In genomic region chr5:120690417-120690816, GRCm38 (mm10) we compare ENCODE assay signal across 1 mouse cellular context.
TF ChIP-seq lines count a peak whose summit lies in the region.

No protein-coding gene starts in this region.

TF ChIP-seq in CH12.LX, 34 proteins besides CTCF, POLR2A, EP300 and RAD21:
- no peak for TF ChIP-seq NELFE (IDR thresholded peaks at IDR 0.05; ENCODE audit: low read depth, low read length)
- peak; percentile 91 for TF ChIP-seq JUN (IDR thresholded peaks at IDR 0.05; ENCODE audit: insufficient read depth, low read depth, low read length)
- no peak for TF ChIP-seq E2F4 (IDR thresholded peaks at IDR 0.05; ENCODE audit: insufficient replicate concordance, low read depth, low read length)
- TF ChIP-seq ZKSCAN1 (IDR thresholded peaks at IDR 0.05; ENCODE audit: borderline replicate concordance, low read depth, low read length) = no peak
- peak; percentile 86 for TF ChIP-seq MAZ (IDR thresholded peaks at IDR 0.05; ENCODE audit: low read depth, low read length)
- TF ChIP-seq MAFK (IDR thresholded peaks at IDR 0.05; ENCODE audit: insufficient replicate concordance, low read length) = no peak
- TF ChIP-seq ETS1 (conservative IDR thresholded peaks at IDR 0.05; ENCODE audit: low read depth, low read length) = peak; percentile 97
- TF ChIP-seq SMC3 (IDR thresholded peaks at IDR 0.05; ENCODE audit: low read depth, low read length) = no peak
- no peak for TF ChIP-seq UBTF (IDR thresholded peaks at IDR 0.05; ENCODE audit: low read depth, low read length)
- TF ChIP-seq MEF2A (IDR thresholded peaks at IDR 0.05; ENCODE audit: borderline replicate concordance, low read depth, low read length) = peak; percentile 88
- TF ChIP-seq USF2 (conservative IDR thresholded peaks at IDR 0.05; ENCODE audit: low read depth, low read length) = no peak
- no peak for TF ChIP-seq PAX5 (IDR thresholded peaks at IDR 0.05; ENCODE audit: low read length)
- TF ChIP-seq MAX (IDR thresholded peaks at IDR 0.05; ENCODE audit: low read length) = no peak
- TF ChIP-seq RCOR1 (conservative IDR thresholded peaks at IDR 0.05; ENCODE audit: low read depth, low read length) = no peak
- no peak for TF ChIP-seq MYC (IDR thresholded peaks at IDR 0.05; ENCODE audit: low read depth, low read length)
- TF ChIP-seq SIN3A (IDR thresholded peaks at IDR 0.05; ENCODE audit: low read length) = peak; percentile 68; the same call in 1 of the 2 replicates
- TF ChIP-seq TCF12 (IDR thresholded peaks at IDR 0.05; ENCODE audit: low read depth, low read length) = peak; percentile 98
- no peak for TF ChIP-seq ZNF384 (IDR thresholded peaks at IDR 0.05; ENCODE audit: low read depth, low read length)
- peak; percentile 86 for TF ChIP-seq BHLHE40 (IDR thresholded peaks at IDR 0.05; ENCODE audit: low read depth, low read length)
- no peak for TF ChIP-seq CHD1 (IDR thresholded peaks at IDR 0.05; ENCODE audit: low read depth, low read length)
- no peak for TF ChIP-seq ZC3H11A (IDR thresholded peaks at IDR 0.05; ENCODE audit: low read depth, low read length)
- no peak for TF ChIP-seq GABPA (IDR thresholded peaks at IDR 0.05; ENCODE audit: insufficient replicate concordance, low read depth, low read length)
- TF ChIP-seq USF1 (IDR thresholded peaks at IDR 0.05; ENCODE audit: low read depth, low read length) = no peak
- no peak for TF ChIP-seq TBP (conservative IDR thresholded peaks at IDR 0.05; ENCODE audit: low read depth, low read length)
- peak; percentile 48; the same call in 1 of the 2 replicates for TF ChIP-seq NRF1 (IDR thresholded peaks at IDR 0.05; ENCODE audit: low read depth, low read length)
- peak; percentile 60; the same call in 1 of the 2 replicates for TF ChIP-seq MXI1 (IDR thresholded peaks at IDR 0.05; ENCODE audit: low read depth, low read length)
- peak; percentile 79 for TF ChIP-seq JUND (conservative IDR thresholded peaks at IDR 0.05; ENCODE audit: low read depth, low read length)
- no peak for TF ChIP-seq KAT2A (IDR thresholded peaks at IDR 0.05; ENCODE audit: insufficient replicate concordance, low read length)
- TF ChIP-seq ZMIZ1 (IDR thresholded peaks at IDR 0.05; ENCODE audit: low read depth, low read length) = no peak
- TF ChIP-seq IRF4 (IDR thresholded peaks at IDR 0.05; ENCODE audit: low read depth, low read length) = peak; percentile 87
- no peak for TF ChIP-seq ELF1 (IDR thresholded peaks at IDR 0.05; ENCODE audit: low read depth, low read length)
- TF ChIP-seq HCFC1 (IDR thresholded peaks at IDR 0.05; ENCODE audit: low read depth, low read length) = no peak
- TF ChIP-seq POLR2AphosphoS2 (IDR thresholded peaks at IDR 0.05; ENCODE audit: low read depth, low read length) = no peak
- peak; percentile 72 for TF ChIP-seq CHD2 (IDR thresholded peaks at IDR 0.05; ENCODE audit: low read length)
